Mouse (Mus musculus): ENCODE results near the gene Dazap1. TPM values are rescaled to one million over a fixed set of nuclear protein-coding genes. Genes with fewer than 3 reads are reported as not detected.

Dazap1 gene
- polyA plus RNA-seq, 1 experiment from 2014 or later: 58.0 TPM

DNA sequence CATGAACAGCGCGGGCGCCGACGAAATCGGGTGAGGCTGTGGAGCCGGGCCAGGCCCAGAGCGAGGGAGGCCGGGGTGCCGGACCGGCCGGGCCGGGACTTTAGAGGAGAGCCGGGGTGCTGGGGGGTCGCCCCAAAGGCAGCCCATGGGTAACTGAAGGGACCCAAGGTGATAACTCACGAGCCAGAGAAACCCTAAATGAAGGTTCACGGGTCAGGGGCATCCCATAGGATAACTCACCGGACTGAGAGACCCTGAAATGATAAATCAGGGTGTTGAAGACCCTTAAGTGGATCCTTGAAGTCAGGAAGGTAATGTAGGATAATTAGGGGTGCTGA is 3.8 kb downstream of the Dazap1 start:
- H3K36me3 ChIP-seq: peaks cover 27% of the 10 kb centered on the region
- H3K27ac ChIP-seq: peak overlapping the region; percentile 99
- DNase-seq (ENCODE audit: low spot score): no peak
- H3K4me3 ChIP-seq: peak overlapping the region; percentile 81
- no peaks in the 10 kb centered on the region for H3K9me3 ChIP-seq
- 2% methylated on average over 18 of the region's 18 CpGs for WGBS
- H3K4me1 ChIP-seq: peaks cover 64% of the 10 kb centered on the region
- H3K27me3 ChIP-seq (ENCODE audit: insufficient read depth, poor library complexity, severe bottlenecking): no peaks in the 10 kb centered on the region

DNA sequence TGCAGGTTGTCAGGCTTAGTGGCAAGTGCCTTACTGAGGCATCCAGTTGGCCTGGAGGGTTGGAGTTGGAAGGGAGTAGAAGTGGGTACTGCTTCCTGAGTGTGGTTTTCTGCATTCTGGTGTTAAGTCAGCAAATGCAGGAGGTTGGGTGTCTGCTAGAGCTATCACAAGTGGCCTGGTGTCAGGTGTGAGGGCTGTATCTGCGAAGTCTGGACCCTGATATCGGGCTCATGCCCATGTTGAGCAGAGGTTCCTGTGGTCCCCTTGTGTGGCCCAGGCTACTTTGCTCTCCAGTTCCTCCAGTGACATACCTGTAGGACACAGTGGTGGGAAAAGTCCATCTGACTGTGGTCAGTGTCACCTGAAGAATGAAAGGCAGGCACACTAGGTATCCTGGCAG is 8.8 kb downstream of the Dazap1 start:
- Histone ChIP-seq H3K27me3 (ENCODE audit: insufficient read depth, poor library complexity, severe bottlenecking) (no peaks in the 10 kb centered on the region), H3K4me3 (no peak overlapping the region), H3K36me3 (peaks cover 66% of the 10 kb centered on the region), H3K4me1 (peaks cover 64% of the 10 kb centered on the region), H3K9me3 (no peaks in the 10 kb centered on the region), H3K27ac (0 out of 2 replicates have a peak overlapping the region, but pooled peaks have one; percentile 23)
- WGBS: 90% methylated on average over 2 of the region's 2 CpGs
- no peak for DNase-seq (ENCODE audit: low spot score)

GRCm38 (mm10) chr10:80270734-80271181 is 9.5 kb downstream of the Dazap1 start:
- 69% methylated on average over 6 of the region's 6 CpGs for WGBS
- H3K4me1 ChIP-seq: peaks cover 62% of the 10 kb centered on the region
- no peak overlapping the region for H3K27ac ChIP-seq
- H3K9me3 ChIP-seq: no peaks in the 10 kb centered on the region
- no peak overlapping the region for H3K4me3 ChIP-seq
- peaks cover 72% of the 10 kb centered on the region for H3K36me3 ChIP-seq
- no peaks in the 10 kb centered on the region for H3K27me3 ChIP-seq (ENCODE audit: insufficient read depth, poor library complexity, severe bottlenecking)
- no peak for DNase-seq (ENCODE audit: low spot score)

GRCm38 (mm10) chr10:80271186-80271843 is 10.0 kb downstream of the Dazap1 start:
- Histone ChIP-seq H3K36me3 (peaks cover 77% of the 10 kb centered on the region), H3K9me3 (no peaks in the 10 kb centered on the region), H3K4me1 (peaks cover 57% of the 10 kb centered on the region), H3K4me3 (no peak overlapping the region), H3K27me3 (ENCODE audit: insufficient read depth, poor library complexity, severe bottlenecking) (no peaks in the 10 kb centered on the region), H3K27ac (peak overlapping the region; percentile 59)
- 86% methylated on average over 5 of the region's 5 CpGs for WGBS
- no peak for DNase-seq (ENCODE audit: low spot score)

- H3K9me3 ChIP-seq: no peaks in the 10 kb centered on the region
- no peak overlapping the region for H3K4me3 ChIP-seq
- no peaks in the 10 kb centered on the region for H3K27me3 ChIP-seq (ENCODE audit: insufficient read depth, poor library complexity, severe bottlenecking)
- 85% methylated on average over 8 of the region's 8 CpGs for WGBS
- H3K27ac ChIP-seq: peak overlapping the region; percentile 59
- DNase-seq (ENCODE audit: low spot score): no peak
- H3K36me3 ChIP-seq: peaks cover 81% of the 10 kb centered on the region
- H3K4me1 ChIP-seq: peaks cover 50% of the 10 kb centered on the region
Measured at GRCm38 (mm10) chr10:80271870-80272585, 10.7 kb downstream of the Dazap1 start.

DNA sequence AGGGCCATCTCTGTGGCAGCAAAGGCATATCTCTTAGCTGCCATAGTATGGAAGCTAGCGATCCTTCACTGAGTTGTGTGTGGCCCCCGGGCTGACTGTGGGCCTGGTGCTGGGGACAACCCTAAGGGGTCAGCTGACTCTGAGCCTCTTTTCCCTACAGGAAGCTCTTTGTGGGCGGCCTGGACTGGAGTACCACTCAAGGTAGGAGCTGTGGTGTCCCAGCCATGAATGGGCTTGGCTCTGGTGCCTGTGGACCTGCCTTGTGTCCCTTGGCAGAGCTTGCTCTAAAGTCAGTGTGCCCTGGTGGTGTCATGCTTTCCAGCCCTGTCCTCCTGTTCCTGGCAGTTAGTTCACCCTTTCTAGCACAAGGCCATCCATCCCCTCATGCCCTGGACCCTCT is 12.6 kb downstream of the Dazap1 start:
- WGBS: 90% methylated on average over 3 of the region's 3 CpGs
- Histone ChIP-seq H3K4me1 (peaks cover 33% of the 10 kb centered on the region), H3K36me3 (peaks cover 85% of the 10 kb centered on the region), H3K27ac (no peak overlapping the region), H3K27me3 (ENCODE audit: insufficient read depth, poor library complexity, severe bottlenecking) (no peaks in the 10 kb centered on the region), H3K4me3 (no peak overlapping the region), H3K9me3 (no peaks in the 10 kb centered on the region)
- no peak for DNase-seq (ENCODE audit: low spot score)

- Histone ChIP-seq H3K27ac (no peak overlapping the region), H3K9me3 (no peaks in the 10 kb centered on the region), H3K4me1 (peaks cover 16% of the 10 kb centered on the region), H3K4me3 (no peak overlapping the region), H3K36me3 (peaks cover 91% of the 10 kb centered on the region), H3K27me3 (ENCODE audit: insufficient read depth, poor library complexity, severe bottlenecking) (no peaks in the 10 kb centered on the region)
- 87% methylated on average over 5 of the region's 5 CpGs for whole genome bisulfite sequencing
- DNase-seq (ENCODE audit: low spot score): no peak
Measured at GRCm38 (mm10) chr10:80276238-80276637, 15.0 kb downstream of the Dazap1 start.

DNA sequence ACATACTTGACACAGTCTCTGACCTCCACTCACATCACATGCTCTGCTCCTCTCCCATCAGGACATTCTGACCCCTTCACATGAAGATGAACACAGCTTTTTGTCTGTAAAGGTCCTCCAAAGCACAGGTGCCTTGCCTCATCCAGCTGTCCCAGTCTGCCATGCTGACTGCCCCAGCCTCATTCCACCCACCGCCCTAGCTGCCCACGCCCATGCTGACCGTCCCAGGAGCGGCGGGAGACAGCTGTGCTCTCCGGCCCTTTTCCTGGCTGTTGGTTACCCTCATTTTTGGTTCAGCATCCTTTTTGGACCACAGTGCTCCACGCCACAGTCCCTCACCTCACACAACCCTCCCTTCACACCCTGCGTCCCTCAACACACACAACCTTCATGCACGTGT is 17.1 kb downstream of the Dazap1 start:
- DNase-seq (ENCODE audit: low spot score): no peak
- H3K4me1 ChIP-seq: peaks cover 13% of the 10 kb centered on the region; the same call in 1 of the 2 replicates
- H3K9me3 ChIP-seq: no peaks in the 10 kb centered on the region
- no peak overlapping the region for H3K27ac ChIP-seq
- WGBS: 94% methylated on average over 9 of the region's 9 CpGs
- no peak overlapping the region for H3K4me3 ChIP-seq
- no peaks in the 10 kb centered on the region for H3K27me3 ChIP-seq (ENCODE audit: insufficient read depth, poor library complexity, severe bottlenecking)
- H3K36me3 ChIP-seq: peaks cover 97% of the 10 kb centered on the region

- Histone ChIP-seq H3K9me3 (no peaks in the 10 kb centered on the region), H3K4me3 (no peak overlapping the region), H3K27me3 (ENCODE audit: insufficient read depth, poor library complexity, severe bottlenecking) (no peaks in the 10 kb centered on the region), H3K27ac (no peak overlapping the region), H3K36me3 (peaks cover 97% of the 10 kb centered on the region), H3K4me1 (peaks cover 10% of the 10 kb centered on the region; the same call in 1 of the 2 replicates)
- WGBS: 93% methylated on average over 12 of the region's 12 CpGs
- no peak for DNase-seq (ENCODE audit: low spot score)
Measured at GRCm38 (mm10) chr10:80279273-80279672, 18.0 kb downstream of the Dazap1 start.

GRCm38 (mm10) chr10:80281304-80281703 is 20.0 kb downstream of the Dazap1 start:
- no peak for DNase-seq (ENCODE audit: low spot score)
- Histone ChIP-seq H3K4me1 (peaks cover 10% of the 10 kb centered on the region; the same call in 1 of the 2 replicates), H3K27me3 (ENCODE audit: insufficient read depth, poor library complexity, severe bottlenecking) (no peaks in the 10 kb centered on the region), H3K36me3 (peaks cover 98% of the 10 kb centered on the region), H3K4me3 (no peak overlapping the region), H3K9me3 (no peaks in the 10 kb centered on the region), H3K27ac (no peak overlapping the region)
- 74% methylated on average over 7 of the region's 7 CpGs for WGBS

GRCm38 (mm10) chr10:80281921-80282371 is 20.7 kb downstream of the Dazap1 start:
- Histone ChIP-seq H3K27me3 (ENCODE audit: insufficient read depth, poor library complexity, severe bottlenecking) (no peaks in the 10 kb centered on the region), H3K4me3 (no peak overlapping the region), H3K4me1 (peaks cover 10% of the 10 kb centered on the region; the same call in 1 of the 2 replicates), H3K9me3 (no peaks in the 10 kb centered on the region), H3K36me3 (peaks cover 98% of the 10 kb centered on the region), H3K27ac (no peak overlapping the region)
- DNase-seq (ENCODE audit: low spot score): no peak
- WGBS: 79% methylated on average over 8 of the region's 8 CpGs

- no peaks in the 10 kb centered on the region for H3K27me3 ChIP-seq (ENCODE audit: insufficient read depth, poor library complexity, severe bottlenecking)
- peaks cover 98% of the 10 kb centered on the region for H3K36me3 ChIP-seq
- H3K4me1 ChIP-seq: peaks cover 12% of the 10 kb centered on the region; the same call in 1 of the 2 replicates
- no peak for DNase-seq (ENCODE audit: low spot score)
- no peak overlapping the region for H3K4me3 ChIP-seq
- WGBS: 86% methylated on average over 20 of the region's 20 CpGs
- H3K27ac ChIP-seq: no peak overlapping the region
- H3K9me3 ChIP-seq: no peaks in the 10 kb centered on the region
Measured at GRCm38 (mm10) chr10:80282481-80283441, 21.5 kb downstream of the Dazap1 start.

Data from heart, embryonic 10.5 days (tissue).